Mouse (Mus musculus) lung, embryonic 15.5 days (tissue): Measurements from ENCODE around the gene Cryaa. TPM values are rescaled to one million over a fixed set of nuclear protein-coding genes. Genes with fewer than 3 reads are reported as not detected.
A peak's percentile ranks its signal among the peaks of the same experiment; 100 is the strongest.

Source experiments
- ATAC-seq: fragments of 200-750 bp; cut with Nextera tagmentation; 2 replicates; pipeline ENCODE4 v1.8.0; 2017; ENCODE audit warnings: moderate number of reproducible peaks, borderline replicate concordance; ENCODE audit not compliant: low FRiP score, low TSS enrichment; ENCODE audit errors: extremely low read depth
- H3K27ac ChIP-seq: fragments of 300-500 bp; sonication (generic); 2 replicates; pipeline ENCODE4 v1.5.1; 2015; ENCODE audit warnings: moderate library complexity, mild to moderate bottlenecking, inconsistent platforms
- H3K27me3 ChIP-seq: fragments of 300-500 bp; sonication (generic); 2 replicates; pipeline ENCODE4 v1.6.1; 2015; ENCODE audit warnings: inconsistent platforms
- H3K36me3 ChIP-seq: fragments of 300-500 bp; sonication (generic); 2 replicates; pipeline ENCODE4 v1.6.1; 2015; ENCODE audit warnings: inconsistent platforms
- H3K4me1 ChIP-seq: fragments of 300-500 bp; sonication (generic); 2 replicates; pipeline ENCODE4 v1.6.1; 2015; ENCODE audit warnings: inconsistent platforms
- H3K4me2 ChIP-seq: fragments of 300-500 bp; sonication (generic); 2 replicates; pipeline ENCODE4 v1.6.1; 2015; ENCODE audit warnings: inconsistent platforms, mild to moderate bottlenecking, moderate library complexity
- H3K4me3 ChIP-seq: fragments of 300-500 bp; sonication (generic); 2 replicates; pipeline ENCODE4 v1.5.1; 2015; ENCODE audit warnings: mild to moderate bottlenecking, inconsistent platforms
- H3K9ac ChIP-seq: fragments of 300-500 bp; sonication (generic); 2 replicates; pipeline ENCODE4 v1.6.1; 2015; ENCODE audit warnings: inconsistent platforms
- H3K9me3 ChIP-seq: fragments of 300-500 bp; sonication (generic); 2 replicates; pipeline ENCODE4 v1.6.1; 2016; ENCODE audit warnings: inconsistent platforms
- WGBS: fragments of 180-500 bp; shearing (Covaris S2); methylation state at CpG from one replicate; pipeline ENCODE4 v1.1.7; 2015; 5-methylcytosine and 5-hydroxymethylcytosine counted together
- polyA plus RNA-seq: library from polyadenylated mRNA; unstranded; fragments of >200 nt; fragmentation: Nextera tagmentation; extraction: Ambion mirVana; gene quantifications from 2 replicates; pipeline ENCODE4 v1.2.1, GENCODE M21; 2015

The Cryaa gene
- polyA plus RNA-seq, 1 experiment from 2014 or later, result not detected

DNA sequence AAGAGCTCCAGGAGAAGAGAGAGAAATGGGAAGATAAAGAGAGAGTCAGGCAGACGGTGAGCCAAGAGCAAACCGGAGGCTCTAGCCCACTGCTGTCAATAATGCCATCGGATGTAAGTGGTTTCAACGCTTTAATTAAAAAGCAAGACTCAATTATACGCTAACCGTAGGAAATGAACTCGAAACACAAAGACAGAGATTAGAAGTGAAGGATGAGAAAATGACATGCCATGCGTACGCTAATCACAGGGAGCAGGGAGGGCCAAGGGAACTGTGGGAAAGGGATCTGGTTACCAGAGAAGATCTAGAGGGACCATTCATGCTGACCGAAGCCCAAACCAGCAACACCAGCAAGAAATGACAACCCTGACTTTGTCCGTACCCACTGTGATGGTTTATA lies 37.4 kb downstream of the Cryaa start:
- 69% methylated on average over 11 of the region's 11 CpGs for WGBS
- Histone ChIP-seq H3K4me3 (no peak overlapping the region), H3K4me2 (no peak overlapping the region), H3K9me3 (no peaks in the 10 kb centered on the region; the same call in 1 of the 2 replicates), H3K27ac (0 out of 2 replicates have a peak overlapping the region, but pooled peaks have one; percentile 78), H3K4me1 (peaks cover 9% of the 10 kb centered on the region; the same call in 1 of the 2 replicates), H3K36me3 (no peaks in the 10 kb centered on the region), H3K27me3 (no peaks in the 10 kb centered on the region), H3K9ac (no peak overlapping the region)
- ATAC-seq, result no peak

- 64% methylated on average over 6 of the region's 6 CpGs for WGBS
- H3K9ac ChIP-seq, result no peak overlapping the region
- no peak for ATAC-seq
Observed at GRCm38 (mm10) chr17:31721637-31722036, 44.0 kb downstream of the Cryaa start.

GRCm38 (mm10) chr17:31725366-31725765 lies 47.8 kb downstream of the Cryaa start:
- 44% methylated on average over 6 of the region's 6 CpGs for WGBS
- no peak for ATAC-seq
- no peaks in the 10 kb centered on the region for H3K36me3 ChIP-seq
- no peak overlapping the region for H3K9ac ChIP-seq
- peaks cover 14% of the 10 kb centered on the region for H3K4me1 ChIP-seq
- H3K27ac ChIP-seq, result no peak overlapping the region
- H3K4me3 ChIP-seq, result no peak overlapping the region
- no peak overlapping the region for H3K4me2 ChIP-seq
- H3K27me3 ChIP-seq, result no peaks in the 10 kb centered on the region
- no peaks in the 10 kb centered on the region for H3K9me3 ChIP-seq

More at GRCm38 (mm10) chr17:31721637-31722036, 44.0 kb downstream of the Cryaa start:
- H3K36me3 ChIP-seq, result no peaks in the 10 kb centered on the region
- no peak overlapping the region for H3K4me2 ChIP-seq
- H3K9me3 ChIP-seq, result no peaks in the 10 kb centered on the region
- H3K4me1 ChIP-seq, result peaks cover 4% of the 10 kb centered on the region; the same call in 1 of the 2 replicates
- no peak overlapping the region for H3K4me3 ChIP-seq
- no peaks in the 10 kb centered on the region for H3K27me3 ChIP-seq
- H3K27ac ChIP-seq, result no peak overlapping the region

DNA sequence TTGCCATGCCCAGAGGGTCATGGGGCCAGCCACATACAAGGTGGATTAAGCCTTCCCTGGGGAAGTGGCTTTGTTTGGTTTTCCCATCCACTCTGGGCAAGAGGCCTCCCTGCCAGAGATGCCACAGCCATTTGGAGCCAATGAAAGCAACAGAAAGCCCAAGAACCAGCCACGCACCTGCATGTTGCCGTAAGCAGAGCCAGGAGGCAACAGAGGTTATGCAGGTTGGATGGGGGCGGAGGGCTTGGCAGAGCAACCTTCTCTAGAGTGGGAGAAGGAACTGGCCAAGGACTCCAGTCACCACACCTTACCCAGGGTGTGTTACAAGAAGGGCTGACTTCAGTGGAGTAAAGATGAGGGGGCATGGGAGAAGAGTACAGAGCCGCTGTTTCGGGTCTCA lies 48.6 kb downstream of the Cryaa start:
- Histone ChIP-seq H3K9ac (no peak overlapping the region), H3K4me1 (peaks cover 21% of the 10 kb centered on the region), H3K4me2 (no peak overlapping the region), H3K9me3 (no peaks in the 10 kb centered on the region), H3K27ac (no peak overlapping the region), H3K27me3 (no peaks in the 10 kb centered on the region), H3K36me3 (no peaks in the 10 kb centered on the region), H3K4me3 (no peak overlapping the region)
- ATAC-seq, result no peak
- WGBS, result 87% methylated on average over 5 of the region's 5 CpGs

- no peak overlapping the region for H3K4me3 ChIP-seq
- WGBS, result 62% methylated on average over 4 of the region's 4 CpGs
- peaks cover 21% of the 10 kb centered on the region for H3K4me1 ChIP-seq
- no peak overlapping the region for H3K9ac ChIP-seq
- no peaks in the 10 kb centered on the region for H3K36me3 ChIP-seq
- H3K27ac ChIP-seq, result no peak overlapping the region
- no peaks in the 10 kb centered on the region for H3K27me3 ChIP-seq
- no peak overlapping the region for H3K4me2 ChIP-seq
- H3K9me3 ChIP-seq, result no peaks in the 10 kb centered on the region
- ATAC-seq, result no peak
Observed at GRCm38 (mm10) chr17:31727230-31727629, 49.6 kb downstream of the Cryaa start.

GRCm38 (mm10) chr17:31728043-31728442 lies 50.4 kb downstream of the Cryaa start:
- no peaks in the 10 kb centered on the region for H3K27me3 ChIP-seq
- WGBS, result 47% methylated on average over 4 of the region's 4 CpGs
- H3K27ac ChIP-seq, result no peak overlapping the region
- H3K4me3 ChIP-seq, result no peak overlapping the region
- no peaks in the 10 kb centered on the region for H3K9me3 ChIP-seq
- peaks cover 21% of the 10 kb centered on the region for H3K4me1 ChIP-seq
- no peak for ATAC-seq
- H3K36me3 ChIP-seq, result no peaks in the 10 kb centered on the region
- no peak overlapping the region for H3K4me2 ChIP-seq
- no peak overlapping the region for H3K9ac ChIP-seq

DNA sequence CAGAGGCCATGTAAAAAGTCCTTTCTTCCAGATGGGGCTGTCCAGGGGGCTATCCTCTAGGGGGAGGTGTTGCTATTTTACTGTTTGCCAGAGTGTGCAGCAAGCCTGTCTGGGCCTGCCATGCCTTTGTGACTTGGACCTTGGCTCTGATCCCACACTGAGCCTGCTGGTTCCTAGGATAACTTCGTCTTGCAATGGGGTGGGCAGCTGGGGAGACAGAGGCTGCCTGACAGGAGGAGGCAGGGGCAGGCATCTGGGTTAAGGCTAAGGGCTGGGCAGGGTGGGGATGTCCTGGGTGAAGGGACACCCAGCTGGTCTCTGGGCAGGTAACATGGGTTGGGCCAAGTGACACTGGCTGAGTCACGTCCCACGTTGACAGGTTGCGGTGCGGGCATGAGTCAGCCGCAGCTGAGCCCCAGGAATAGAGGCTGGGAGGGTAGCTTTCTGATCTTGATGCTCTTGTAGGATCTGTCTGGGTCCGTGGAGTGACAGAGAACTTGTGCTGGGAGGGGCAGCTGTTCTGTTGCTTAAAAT lies 51.4 kb downstream of the Cryaa start:
- Histone ChIP-seq H3K4me2 (no peak overlapping the region), H3K27ac (peak overlapping the region; percentile 55; the same call in 1 of the 2 replicates), H3K36me3 (no peaks in the 10 kb centered on the region), H3K9me3 (no peaks in the 10 kb centered on the region), H3K4me1 (peaks cover 21% of the 10 kb centered on the region), H3K27me3 (no peaks in the 10 kb centered on the region), H3K9ac (no peak overlapping the region), H3K4me3 (no peak overlapping the region)
- peak; percentile 74 for ATAC-seq
- 53% methylated on average over 7 of the region's 7 CpGs for WGBS

GRCm38 (mm10) chr17:31731038-31731437 lies 53.4 kb downstream of the Cryaa start:
- no peaks in the 10 kb centered on the region for H3K9me3 ChIP-seq
- H3K27ac ChIP-seq, result peak overlapping the region; percentile 19; the same call in 1 of the 2 replicates
- peaks cover 22% of the 10 kb centered on the region for H3K4me1 ChIP-seq
- WGBS, result 31% methylated on average over 6 of the region's 6 CpGs
- ATAC-seq, result no peak; the same call in 1 of the 2 replicates
- H3K4me2 ChIP-seq, result no peak overlapping the region
- H3K27me3 ChIP-seq, result no peaks in the 10 kb centered on the region
- no peak overlapping the region for H3K9ac ChIP-seq
- H3K36me3 ChIP-seq, result no peaks in the 10 kb centered on the region
- H3K4me3 ChIP-seq, result no peak overlapping the region

Other genes starting within 250 kb of the Cryaa start
- 38.0 and 39.9 TPM in 2 replicates for gene Wdr4, start 157.8 kb upstream of the Cryaa start, polyA plus RNA-seq
- gene Ndufv3, start 157.7 kb upstream of the Cryaa start, polyA plus RNA-seq, result 237 and 240 TPM in 2 replicates
- 41.6 and 42.4 TPM in 2 replicates for gene Pknox1, start 113.1 kb upstream of the Cryaa start, polyA plus RNA-seq
- 3.2 and 3.6 TPM in 2 replicates for gene Cbs, start 40.6 kb upstream of the Cryaa start, polyA plus RNA-seq
- gene U2af1, start 18.9 kb upstream of the Cryaa start, polyA plus RNA-seq, result 332 and 360 TPM in 2 replicates
- gene Sik1, start 178.0 kb downstream of the Cryaa start, polyA plus RNA-seq, result 32.7 and 35.4 TPM in 2 replicates